Mouse (Mus musculus): Measurements from ENCODE around the gene Gm36079.
"Not testable (repeated sequence)": the region's sequence is repeated elsewhere in the genome, so short reads cannot be mapped to it uniquely, and the experiment has no call there.

Gm36079 gene

GRCm38 (mm10) chr13:120026911-120027310 lies at the start of gene Gm36079:
Gm36079 (minus strand) TSS chr13:120027011.
- DNase-seq (ENCODE audit: low spot score): not testable (repeated sequence)

- DNase-seq (ENCODE audit: low spot score): not testable (repeated sequence)
These were observed 44.1 kb upstream of the Gm36079 start for GRCm38 (mm10) chr13:120070878-120071277.

DNA sequence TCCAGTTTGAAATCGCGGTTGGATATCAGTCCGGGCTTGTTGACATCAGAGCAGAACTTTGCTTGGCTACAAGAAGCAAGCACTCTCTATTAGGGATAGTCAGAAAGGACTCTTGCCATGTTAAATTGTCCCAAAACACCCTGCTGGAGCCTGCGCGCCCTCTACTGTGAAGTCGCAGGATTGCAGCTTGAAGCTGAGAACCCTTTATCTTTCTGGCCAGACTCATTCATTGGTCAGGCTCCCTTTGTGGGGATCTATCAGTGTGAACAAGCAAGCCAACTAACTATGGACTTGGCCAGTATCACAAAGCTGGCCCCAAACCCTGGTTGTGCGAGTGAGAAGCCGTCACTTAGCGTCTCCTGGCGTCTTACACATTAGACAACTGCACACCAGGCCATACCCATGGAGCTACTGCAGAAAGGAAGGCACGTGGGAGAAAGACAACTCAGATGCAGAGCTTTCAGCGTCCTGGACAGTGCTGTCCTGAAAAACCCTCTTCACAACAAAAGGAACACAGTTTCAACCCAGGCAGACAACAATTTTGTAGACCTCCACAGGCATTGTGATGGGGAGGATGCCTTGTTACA lies 43.3 kb upstream of the Gm36079 start:
- not testable (repeated sequence) for DNase-seq (ENCODE audit: low spot score)

DNA sequence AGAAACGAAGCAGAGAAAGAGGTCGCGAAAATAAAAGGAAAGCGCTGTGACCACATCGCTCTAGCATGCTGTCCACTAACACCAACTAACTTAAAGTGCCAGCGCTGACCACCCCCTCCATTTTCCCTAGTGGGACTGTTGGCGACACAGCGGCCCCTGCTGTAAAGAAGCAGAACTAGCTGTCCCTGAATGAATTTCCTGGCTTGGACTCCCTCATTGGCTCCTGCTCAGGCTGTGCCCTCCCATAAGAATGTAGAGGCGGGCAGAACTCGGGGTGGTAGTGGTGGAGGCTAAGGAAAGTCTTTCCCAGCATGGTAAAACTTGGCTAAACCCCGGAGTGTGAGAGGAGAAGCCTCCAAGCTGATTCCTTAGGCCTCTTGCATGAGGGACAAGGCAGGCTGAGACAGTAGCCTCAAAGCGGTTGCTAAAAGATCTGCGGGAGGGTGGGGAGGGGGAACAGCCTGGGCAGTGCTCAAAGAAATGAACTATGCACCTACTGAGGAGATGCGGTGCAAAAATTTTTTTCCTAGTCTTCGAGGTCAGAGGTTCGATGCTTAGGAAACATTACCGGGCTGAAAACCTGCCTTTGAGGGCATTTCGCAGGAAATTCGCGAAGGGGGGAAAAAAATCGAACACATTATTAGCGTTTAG lies 36.8 kb upstream of the Gm36079 start:
- DNase-seq (ENCODE audit: low spot score): not testable (repeated sequence)

- not testable (repeated sequence) for DNase-seq (ENCODE audit: low spot score)
These were observed 36.1 kb upstream of the Gm36079 start for GRCm38 (mm10) chr13:120062903-120063302.

GRCm38 (mm10) chr13:120052085-120052484 lies 25.3 kb upstream of the Gm36079 start, which contains the start of gene Gm21188:
Gm21188 (minus strand) TSS chr13:120052194.
- DNase-seq (ENCODE audit: low spot score): not testable (repeated sequence)

GRCm38 (mm10) chr13:120048608-120049007 lies 21.8 kb upstream of the Gm36079 start:
- DNase-seq (ENCODE audit: low spot score): not testable (repeated sequence)

DNA sequence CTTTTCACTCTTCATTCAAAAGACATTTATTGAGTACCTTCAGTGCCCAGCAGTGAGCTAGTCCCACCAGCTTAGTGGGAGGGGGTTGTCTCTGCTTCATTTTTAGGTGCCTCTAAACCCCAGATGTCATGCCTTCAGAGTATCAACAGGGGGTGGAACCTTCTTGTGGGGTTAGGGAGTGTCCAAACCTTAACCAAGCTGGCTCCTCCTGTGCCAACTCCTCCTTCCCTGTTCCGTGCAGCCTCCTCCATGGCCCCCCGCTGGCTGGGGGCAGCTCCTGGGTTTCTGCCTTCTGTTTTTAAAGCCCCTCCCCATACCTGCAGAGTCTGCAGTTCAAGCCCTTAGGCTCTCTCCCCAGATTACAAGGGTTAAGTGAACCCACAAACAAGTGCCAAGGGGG lies 21.4 kb upstream of the Gm36079 start:
- not testable (repeated sequence) for DNase-seq (ENCODE audit: low spot score)

DNA sequence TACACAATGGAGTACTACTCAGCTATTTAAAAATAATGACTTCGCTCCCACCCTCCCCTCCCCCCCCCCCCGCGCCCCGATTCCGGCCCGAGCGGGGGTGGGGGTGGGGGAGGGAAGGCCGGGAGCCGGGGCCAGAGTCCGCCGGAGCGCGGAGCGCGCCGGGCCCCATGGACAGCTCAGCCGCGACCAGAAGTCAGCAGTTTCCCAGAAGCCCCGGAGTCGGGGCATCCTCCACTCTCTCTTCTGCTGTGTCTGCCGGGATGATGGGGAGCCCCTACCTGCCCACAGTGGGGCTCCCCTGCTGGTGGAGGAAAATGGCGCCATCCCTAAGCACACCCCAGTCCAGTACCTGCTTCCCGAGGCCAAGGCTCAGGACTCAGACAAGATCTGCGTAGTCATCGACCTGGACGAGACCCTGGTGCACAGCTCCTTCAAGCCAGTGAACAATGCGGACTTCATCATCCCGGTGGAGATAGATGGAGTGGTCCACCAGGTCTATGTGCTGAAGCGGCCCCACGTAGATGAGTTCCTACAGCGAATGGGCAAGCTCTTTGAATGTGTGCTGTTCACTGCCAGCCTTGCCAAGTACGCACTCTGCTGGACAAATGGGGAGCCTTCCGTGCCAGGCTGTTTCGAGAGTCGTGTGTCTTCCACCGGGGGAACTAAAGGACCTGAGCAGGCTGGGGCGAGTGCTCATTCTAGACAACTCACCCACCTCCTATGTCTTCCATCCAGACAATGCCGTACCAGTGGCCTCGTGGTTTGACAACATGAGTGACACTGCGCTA lies 19.8 kb upstream of the Gm36079 start:
- not testable (repeated sequence) for DNase-seq (ENCODE audit: low spot score)

- peak; percentile 52 for DNase-seq (ENCODE audit: low spot score)
These were observed 14.3 kb upstream of the Gm36079 start for GRCm38 (mm10) chr13:120041145-120041544.

DNA sequence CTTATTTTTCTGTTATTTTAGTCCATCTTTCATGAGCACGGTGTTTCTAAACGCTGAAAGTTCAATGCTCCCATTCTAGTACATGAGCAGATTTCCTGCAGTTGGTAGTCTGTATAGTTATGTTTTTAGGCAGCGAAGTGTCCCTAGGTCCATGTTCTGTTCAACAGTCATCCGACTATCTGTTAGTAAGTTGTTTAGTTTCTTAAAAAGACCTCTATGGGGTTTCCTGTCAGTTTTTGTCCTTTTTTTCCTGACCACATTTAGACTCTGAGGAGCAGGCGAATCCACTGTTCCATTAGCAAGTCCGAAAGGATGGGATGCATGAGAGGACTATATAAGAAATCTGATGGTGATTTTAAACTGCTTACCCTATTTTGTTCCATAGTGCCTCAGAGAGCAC lies 11.1 kb upstream of the Gm36079 start:
- DNase-seq (ENCODE audit: low spot score): peak; percentile 4

- peak; percentile 3 for DNase-seq (ENCODE audit: low spot score)
These were observed 9.8 kb upstream of the Gm36079 start for GRCm38 (mm10) chr13:120036577-120037115.

GRCm38 (mm10) chr13:120035151-120035550 lies 8.3 kb upstream of the Gm36079 start:
- not testable (repeated sequence) for DNase-seq (ENCODE audit: low spot score)

- not testable (repeated sequence) for DNase-seq (ENCODE audit: low spot score)
These were observed 7.8 kb upstream of the Gm36079 start for GRCm38 (mm10) chr13:120034637-120035036.

- peak; percentile 2 for DNase-seq (ENCODE audit: low spot score)
These were observed 6.8 kb upstream of the Gm36079 start for GRCm38 (mm10) chr13:120033516-120034190.

GRCm38 (mm10) chr13:120031676-120032075 lies 4.9 kb upstream of the Gm36079 start:
- DNase-seq (ENCODE audit: low spot score): not testable (repeated sequence)

DNA sequence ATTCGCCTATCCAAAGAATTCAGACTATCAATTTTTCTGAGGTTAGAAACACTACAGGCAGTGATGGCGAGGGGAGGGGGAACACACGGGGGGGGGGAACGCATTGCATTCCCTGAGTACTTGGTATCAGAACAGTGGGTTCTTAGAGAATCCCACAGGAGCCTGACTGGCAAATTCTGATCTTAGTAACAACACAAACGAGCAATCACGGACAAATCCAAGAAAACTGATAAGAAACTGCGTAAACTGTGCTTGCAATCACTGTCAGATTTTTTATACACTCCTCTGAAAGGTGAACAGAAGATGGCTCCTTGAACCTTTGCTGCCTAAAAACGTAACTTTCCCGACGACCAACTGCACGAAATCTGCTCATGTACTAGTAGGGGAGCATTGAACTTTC lies 557 bp upstream of the Gm36079 start:
- not testable (repeated sequence) for DNase-seq (ENCODE audit: low spot score)

DNA sequence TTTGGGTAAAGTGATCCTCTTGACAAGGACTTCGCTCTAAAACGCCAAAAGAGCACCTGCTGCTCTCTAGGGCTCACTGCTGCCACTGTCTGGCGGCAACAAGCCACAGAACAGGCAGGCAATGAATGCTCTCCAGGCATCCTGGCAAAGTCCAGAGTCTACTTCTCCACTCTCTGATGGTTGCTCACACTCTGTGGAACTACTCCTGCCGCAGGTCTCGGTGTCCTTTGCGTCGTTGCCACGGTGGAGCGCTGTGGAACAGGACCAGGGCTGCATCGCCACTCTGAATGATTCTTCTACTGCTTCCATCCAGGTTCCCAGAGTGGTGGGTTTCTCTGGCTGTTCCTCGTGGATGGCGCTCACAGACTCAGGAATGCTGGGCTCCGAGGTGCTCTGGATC lies 438 bp downstream of the Gm36079 start:
- DNase-seq (ENCODE audit: low spot score): not testable (repeated sequence)

GRCm38 (mm10) chr13:120025576-120025975 lies 1.2 kb downstream of the Gm36079 start:
- not testable (repeated sequence) for DNase-seq (ENCODE audit: low spot score)

GRCm38 (mm10) chr13:120025004-120025403 lies 1.8 kb downstream of the Gm36079 start:
- DNase-seq (ENCODE audit: low spot score): peak; percentile 3

DNA sequence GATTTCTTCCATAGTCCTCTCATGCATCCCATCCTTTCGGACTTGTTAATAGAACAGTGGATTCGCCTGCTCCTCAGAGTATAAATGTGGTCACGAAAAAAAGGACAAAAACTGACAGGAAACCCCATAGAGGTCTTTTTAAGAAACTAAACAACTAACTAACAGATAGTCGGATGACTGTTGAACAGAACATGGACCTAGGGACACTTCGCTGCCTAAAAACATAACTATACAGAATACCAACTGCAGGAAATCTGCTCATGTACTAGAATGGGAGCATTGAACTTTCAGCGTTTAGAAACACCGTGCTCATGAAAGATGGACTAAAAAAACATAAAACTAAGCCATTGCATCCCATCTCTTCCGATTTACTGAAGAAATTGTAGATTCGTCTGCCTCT lies 2.2 kb downstream of the Gm36079 start:
- DNase-seq (ENCODE audit: low spot score): not testable (repeated sequence)

DNA sequence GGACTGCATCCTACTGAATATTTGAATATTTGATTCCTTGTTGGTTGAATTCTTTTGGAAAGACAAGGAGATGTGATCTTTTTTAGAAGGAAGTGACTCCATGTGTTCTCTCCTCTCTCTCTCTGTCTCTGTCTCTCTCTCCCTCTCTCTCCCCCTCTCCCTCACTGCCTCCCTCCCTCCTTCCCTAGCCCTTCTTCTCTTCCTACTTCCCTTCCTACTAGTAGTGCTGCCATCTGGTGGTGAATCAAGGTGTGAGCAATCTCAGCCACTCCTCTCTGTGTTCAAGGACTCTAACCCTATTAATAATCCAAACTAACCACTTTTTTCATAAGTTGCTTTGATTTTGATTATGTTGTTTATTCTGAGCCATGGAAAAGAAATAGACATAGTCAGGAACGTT lies 5.3 kb downstream of the Gm36079 start:
- peak; percentile 64 for DNase-seq (ENCODE audit: low spot score)
